Mouse (Mus musculus) brain, embryonic 18.5 days (tissue): Measurements from ENCODE around the gene Exph5.

Experiments used
- DNase-seq: peaks from one replicate; pipeline ENCODE4 v3.0.0-alpha.2; 2012; ENCODE audit warnings: low read depth, low spot score

The Exph5 gene

GRCm38 (mm10) chr9:53301269-53301720, at the start of gene Exph5:
Exph5 (plus strand) TSS chr9:53301670.
- no peak for DNase-seq

DNA sequence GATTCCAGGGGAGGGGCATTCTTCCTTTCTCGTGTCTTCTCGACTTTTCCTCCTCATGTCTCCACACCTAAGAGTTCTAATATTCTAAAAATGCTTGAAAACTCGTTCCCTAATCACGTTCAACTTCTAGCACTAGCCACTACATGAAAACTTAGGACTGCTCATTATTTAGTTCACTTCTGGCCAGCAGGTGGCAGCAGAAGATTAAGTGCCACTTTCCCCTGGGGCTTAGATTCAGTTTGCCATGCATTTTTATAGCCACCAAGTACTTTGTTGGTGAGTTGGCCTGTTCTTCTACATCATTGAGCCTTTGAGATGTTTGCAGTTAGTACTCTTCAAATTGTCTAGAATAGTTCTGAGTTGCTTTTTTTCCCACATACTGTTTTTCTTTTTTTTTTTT, 47.1 kb upstream of the Exph5 start:
- DNase-seq: peak; percentile 45

- DNase-seq: no peak
Measured at GRCm38 (mm10) chr9:53256690-53257305, 44.7 kb upstream of the Exph5 start.

- no peak for DNase-seq
Measured at GRCm38 (mm10) chr9:53257772-53258171, 43.7 kb upstream of the Exph5 start.

GRCm38 (mm10) chr9:53258199-53258598, 43.3 kb upstream of the Exph5 start:
- no peak for DNase-seq

GRCm38 (mm10) chr9:53264387-53264786, 37.1 kb upstream of the Exph5 start:
- no peak for DNase-seq

GRCm38 (mm10) chr9:53265589-53265988, 35.9 kb upstream of the Exph5 start:
- no peak for DNase-seq

- DNase-seq: no peak
Measured at GRCm38 (mm10) chr9:53268036-53268435, 33.4 kb upstream of the Exph5 start.

DNA sequence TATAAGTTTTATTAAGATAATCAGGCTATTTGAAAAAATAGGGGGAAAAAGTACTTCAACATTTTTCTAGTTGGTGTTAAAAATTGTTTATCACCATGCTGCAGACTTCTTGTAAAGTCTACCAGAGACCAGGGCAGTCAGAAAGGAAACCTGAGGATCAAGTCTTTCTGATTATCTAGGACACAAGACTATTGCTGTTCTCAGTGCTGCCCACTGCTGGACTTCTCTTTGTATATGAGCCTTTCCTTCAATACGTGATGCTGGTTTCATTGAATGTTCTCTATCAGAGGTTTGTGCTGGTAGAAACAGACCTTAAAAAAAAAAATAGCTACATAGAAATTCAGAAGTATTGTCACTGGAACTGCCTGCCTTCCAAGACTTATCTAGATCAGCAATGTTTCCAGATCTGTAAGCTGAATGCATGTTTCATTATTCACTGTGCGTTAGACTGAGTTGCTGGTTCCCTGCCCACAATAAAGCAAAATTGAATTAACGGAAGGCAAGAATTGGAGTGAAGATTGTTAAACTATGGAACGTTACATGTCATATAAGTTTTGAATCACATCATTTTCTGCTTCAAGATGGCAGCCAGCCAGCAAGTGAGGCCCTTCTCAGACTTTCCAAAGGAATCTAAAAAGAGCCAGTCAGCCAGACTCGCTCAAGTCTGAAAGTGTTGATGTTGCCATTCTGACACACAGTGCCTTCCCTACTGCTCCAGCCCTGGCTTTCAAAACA, 32.6 kb upstream of the Exph5 start:
- no peak for DNase-seq

- DNase-seq: no peak
Measured at GRCm38 (mm10) chr9:53269466-53269755, 32.1 kb upstream of the Exph5 start.

GRCm38 (mm10) chr9:53271281-53272022, 30.0 kb upstream of the Exph5 start:
- DNase-seq: no peak

DNA sequence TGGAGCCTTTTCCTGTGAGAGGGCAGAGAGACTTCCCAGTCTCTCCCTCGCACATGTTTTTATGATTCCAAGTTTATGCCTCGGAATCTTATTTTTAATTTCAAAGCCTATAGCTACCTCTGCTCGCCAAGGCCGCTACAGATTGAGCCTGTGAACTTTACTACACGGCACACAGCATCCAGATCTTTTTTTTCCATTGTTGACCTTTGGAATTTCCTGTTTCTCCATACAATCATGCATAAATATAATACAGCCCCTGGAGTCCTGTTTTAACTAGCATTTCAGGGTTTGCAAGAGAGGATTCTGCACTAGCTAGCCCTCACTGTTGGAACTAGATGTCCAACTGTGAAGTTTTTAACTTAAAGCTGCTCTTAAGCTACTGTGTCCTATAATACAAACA, 29.3 kb upstream of the Exph5 start:
- DNase-seq: no peak

GRCm38 (mm10) chr9:53272714-53273113, 28.8 kb upstream of the Exph5 start:
- DNase-seq: no peak

- no peak for DNase-seq
Measured at GRCm38 (mm10) chr9:53276381-53276780, 25.1 kb upstream of the Exph5 start.

- no peak for DNase-seq
Measured at GRCm38 (mm10) chr9:53278997-53279396, 22.5 kb upstream of the Exph5 start.

DNA sequence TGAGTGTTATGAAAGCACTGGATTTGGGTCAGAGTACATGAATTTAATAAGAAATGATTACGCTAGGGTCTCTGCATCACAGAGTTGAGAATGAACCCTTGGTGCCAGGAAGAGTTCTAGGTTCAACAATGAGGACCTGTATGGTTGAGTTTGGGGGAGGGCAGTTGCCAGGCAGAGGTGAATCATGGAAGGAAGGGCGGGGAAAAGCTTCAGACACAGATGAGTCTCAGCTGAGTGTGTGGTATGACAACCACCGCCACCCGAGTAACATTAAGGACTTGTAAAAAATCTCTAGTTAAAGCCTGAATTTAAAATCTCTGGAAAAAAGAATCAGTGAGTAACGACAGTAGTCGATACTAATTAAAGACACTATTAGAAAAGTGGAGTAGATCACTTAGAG, 14.7 kb upstream of the Exph5 start:
- no peak for DNase-seq

GRCm38 (mm10) chr9:53290006-53290405, 11.5 kb upstream of the Exph5 start:
- no peak for DNase-seq

DNA sequence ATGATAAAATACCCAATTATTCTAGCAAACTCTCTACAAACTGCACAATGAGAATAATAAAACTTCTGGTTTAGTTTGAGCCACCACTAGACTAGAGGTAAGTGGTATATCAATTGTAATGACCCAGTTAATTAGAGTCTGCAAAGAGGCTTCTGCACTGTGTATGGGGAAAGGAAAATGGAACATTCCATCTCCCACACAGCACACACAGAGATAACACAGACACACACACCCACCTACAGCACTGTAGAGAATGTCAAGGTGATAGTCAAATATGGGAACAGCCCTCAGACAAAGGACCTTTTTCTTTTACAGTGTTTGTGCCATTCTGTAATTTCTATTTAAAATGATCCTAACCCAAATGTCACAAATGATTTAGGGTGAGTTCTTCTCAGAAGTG, 8.6 kb upstream of the Exph5 start:
- DNase-seq: no peak

- no peak for DNase-seq
Measured at GRCm38 (mm10) chr9:53301801-53302311, 386 bp downstream of the Exph5 start.

GRCm38 (mm10) chr9:53302415-53302814, 945 bp downstream of the Exph5 start:
- DNase-seq: no peak

GRCm38 (mm10) chr9:53307904-53308303, 6.4 kb downstream of the Exph5 start:
- no peak for DNase-seq

- DNase-seq: no peak
Measured at GRCm38 (mm10) chr9:53312981-53313380, 11.5 kb downstream of the Exph5 start.
